Mouse (Mus musculus) cortical plate, adult 2 months (tissue): ENCODE data around the gene Arrb1. TPM values are rescaled to one million over a fixed set of nuclear protein-coding genes. Genes with fewer than 3 reads are reported as not detected.
A peak's percentile ranks its signal among the peaks of the same experiment; 100 is the strongest.

Source experiments
- H3K27ac ChIP-seq: fragments of 200-500 bp; 2 replicates; pipeline ENCODE4 v1.5.1; 2012; ENCODE audit warnings: low read length, control low read depth, inconsistent platforms; ENCODE audit not compliant: insufficient read depth
- H3K4me1 ChIP-seq: fragments of 200-500 bp; 2 replicates; pipeline ENCODE4 v1.6.1; 2011; ENCODE audit warnings: low read length; ENCODE audit not compliant: control insufficient read depth, insufficient read depth
- H3K4me3 ChIP-seq: fragments of 200-500 bp; 2 replicates; pipeline ENCODE4 v1.5.1; 2011; ENCODE audit warnings: mild to moderate bottlenecking, low read length, control low read depth; ENCODE audit not compliant: insufficient read depth
- CTCF ChIP-seq: fragments of 200-500 bp; IDR thresholded peaks from 2 replicates; pipeline ENCODE4 v1.5.1; 2011; ENCODE audit warnings: mild to moderate bottlenecking, control low read depth, low read length; ENCODE audit not compliant: insufficient read depth; ENCODE audit errors: extremely low read depth
- POLR2A ChIP-seq: fragments of 200-500 bp; IDR thresholded peaks from 2 replicates; pipeline ENCODE4 v1.6.1; 2011; ENCODE audit warnings: mild to moderate bottlenecking, low read length, control low read depth; ENCODE audit not compliant: insufficient read depth; ENCODE audit errors: extremely low read depth
- polyA plus RNA-seq: library from polyadenylated mRNA; depleted of rRNA; stranded (reverse); fragments of >200 nt; gene quantifications from 2 replicates; pipeline ENCODE4 v1.2.3, GENCODE M21; 2012

Arrb1 gene
- polyA plus RNA-seq, 1 experiment, result 141 TPM

GRCm38 (mm10) chr7:99547584-99548487 lies 12.6 kb downstream of the Arrb1 start:
- TF ChIP-seq CTCF (no peak), POLR2A (no peak)
- Histone ChIP-seq H3K27ac (no peak overlapping the region), H3K4me3 (no peak overlapping the region), H3K4me1 (peaks cover 9% of the 10 kb centered on the region)

GRCm38 (mm10) chr7:99549668-99550067 lies 14.4 kb downstream of the Arrb1 start:
- Histone ChIP-seq H3K27ac (no peak overlapping the region), H3K4me1 (peaks cover 8% of the 10 kb centered on the region), H3K4me3 (no peak overlapping the region)
- TF ChIP-seq CTCF (no peak), POLR2A (no peak)

- H3K27ac ChIP-seq, result no peak overlapping the region
- H3K4me1 ChIP-seq, result peaks cover 2% of the 10 kb centered on the region
- TF ChIP-seq CTCF (no peak), POLR2A (no peak)
- no peak overlapping the region for H3K4me3 ChIP-seq
These were observed 16.4 kb downstream of the Arrb1 start for GRCm38 (mm10) chr7:99551623-99552022.

DNA sequence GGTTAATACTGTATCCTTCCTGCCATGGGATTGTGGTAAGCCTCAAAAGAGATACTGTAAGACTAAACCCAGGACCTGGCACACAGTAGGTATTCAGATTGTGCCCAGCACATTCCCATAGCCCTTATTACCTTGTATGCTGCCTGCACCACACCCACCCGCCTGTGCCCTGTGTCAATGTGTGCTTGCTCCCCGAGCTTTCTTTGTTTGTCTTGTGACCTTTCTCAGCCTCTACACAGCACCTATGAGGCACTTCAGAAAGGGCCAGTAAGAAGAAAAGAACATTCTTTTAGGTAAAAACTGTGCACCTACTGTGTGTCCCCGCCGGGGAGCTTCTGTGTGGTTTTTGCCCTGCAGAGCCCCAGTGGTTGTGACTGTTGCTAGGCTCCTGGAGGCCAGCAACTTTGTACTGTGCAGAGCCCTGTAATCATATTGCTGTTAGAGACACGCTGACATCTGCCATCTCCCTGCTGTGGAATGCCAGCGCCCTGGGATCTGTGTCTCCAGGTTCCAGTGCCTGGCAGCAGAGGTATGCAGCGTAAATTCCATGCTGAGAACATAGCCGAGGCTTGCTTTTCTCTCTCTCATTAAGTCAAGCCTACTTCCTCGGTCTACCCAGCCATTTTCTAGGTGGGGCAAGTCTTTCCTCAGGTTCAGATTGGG lies 18.1 kb downstream of the Arrb1 start:
- Histone ChIP-seq H3K27ac (no peak overlapping the region), H3K4me1 (peaks cover 2% of the 10 kb centered on the region), H3K4me3 (no peak overlapping the region)
- TF ChIP-seq CTCF (no peak), POLR2A (no peak)

DNA sequence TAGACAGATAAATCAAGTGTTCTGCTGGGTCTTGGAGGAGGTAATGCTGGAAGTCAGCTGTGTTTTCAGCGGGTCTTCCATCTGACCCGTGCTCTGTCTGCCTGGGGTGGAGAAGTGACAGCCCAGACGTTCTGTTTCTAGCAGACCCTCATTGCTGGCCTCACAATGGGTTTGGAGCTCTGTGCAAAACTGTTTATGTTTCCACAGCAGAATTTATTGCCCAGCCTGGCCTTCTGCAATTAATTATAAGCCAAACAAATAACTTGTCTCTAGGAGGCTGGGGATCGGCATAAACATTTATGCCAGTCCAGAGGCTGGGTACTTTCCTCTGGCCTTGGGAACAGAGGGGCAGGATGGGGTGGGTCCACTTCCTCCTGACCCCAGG lies 18.6 kb downstream of the Arrb1 start:
- Histone ChIP-seq H3K4me3 (no peak overlapping the region), H3K4me1 (peaks cover 2% of the 10 kb centered on the region), H3K27ac (no peak overlapping the region)
- TF ChIP-seq POLR2A, result no peak
- TF ChIP-seq CTCF, result no peak

DNA sequence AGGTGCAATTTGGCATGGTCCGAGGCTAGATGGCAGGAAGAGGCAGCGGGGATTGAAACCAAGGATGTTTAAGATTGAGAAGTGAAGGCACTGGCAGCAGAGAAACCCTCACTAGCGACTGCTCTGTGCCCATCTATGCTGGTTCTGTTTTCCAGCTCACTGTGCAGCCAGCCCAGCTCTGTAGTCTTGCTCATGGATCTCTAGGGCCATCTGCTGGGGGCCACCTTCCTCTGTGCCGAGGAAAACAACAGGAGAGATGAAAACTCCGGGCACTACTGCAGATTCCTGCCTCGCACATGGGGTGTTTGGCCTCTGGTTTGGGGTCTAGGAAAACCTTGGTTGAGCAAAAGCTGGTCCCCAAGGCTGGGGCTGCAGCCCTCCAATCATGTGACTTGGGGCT lies 20.6 kb downstream of the Arrb1 start:
- peak; percentile 79 for TF ChIP-seq CTCF
- TF ChIP-seq POLR2A, result no peak
- peaks cover 2% of the 10 kb centered on the region for H3K4me1 ChIP-seq
- no peak overlapping the region for H3K27ac ChIP-seq
- H3K4me3 ChIP-seq, result no peak overlapping the region

DNA sequence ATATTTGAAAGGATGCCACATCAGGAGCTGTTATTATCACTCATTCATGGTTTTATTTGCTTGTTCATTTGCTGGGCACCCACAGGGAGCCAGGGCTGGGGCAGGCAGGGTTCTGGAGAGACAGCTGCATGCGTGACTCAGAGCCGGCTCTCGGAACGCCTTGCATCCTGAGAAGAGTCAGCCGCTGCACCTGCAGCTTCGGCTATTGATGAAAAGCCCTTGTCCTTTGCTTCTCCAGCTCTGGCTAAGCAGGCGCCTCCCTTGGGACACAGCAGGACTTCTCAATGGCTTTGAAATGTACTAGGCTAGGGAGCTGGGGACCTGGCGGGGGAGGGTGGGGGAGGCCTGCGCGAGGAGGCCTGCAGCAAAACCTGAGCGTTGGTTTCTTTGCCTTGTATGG lies 23.8 kb downstream of the Arrb1 start:
- H3K4me1 ChIP-seq, result peaks cover 17% of the 10 kb centered on the region
- H3K4me3 ChIP-seq, result no peak overlapping the region
- H3K27ac ChIP-seq, result no peak overlapping the region
- no peak for TF ChIP-seq POLR2A
- no peak for TF ChIP-seq CTCF

DNA sequence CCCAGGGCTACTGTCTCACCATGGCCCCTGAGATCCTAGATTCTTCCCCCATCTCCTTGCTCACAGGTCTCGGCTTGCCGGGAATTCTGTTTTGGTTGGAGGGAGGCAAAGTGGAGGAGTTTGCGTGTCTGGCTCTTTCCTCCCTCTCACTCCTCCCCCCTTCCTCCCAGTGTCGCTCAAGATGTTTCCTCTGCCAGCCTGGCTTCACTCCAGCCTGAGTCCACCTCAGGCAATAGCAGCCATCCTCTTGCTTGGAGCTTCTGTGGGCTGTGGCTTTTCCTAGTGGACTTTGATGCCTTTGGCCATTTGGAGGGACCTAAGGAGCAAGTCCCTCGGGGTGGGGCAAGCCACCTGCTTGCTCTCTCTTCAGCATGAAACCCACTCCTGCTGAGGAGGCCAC lies 27.2 kb downstream of the Arrb1 start:
- Histone ChIP-seq H3K4me3 (no peak overlapping the region), H3K27ac (no peak overlapping the region), H3K4me1 (peaks cover 17% of the 10 kb centered on the region)
- no peak for TF ChIP-seq CTCF

- Histone ChIP-seq H3K4me1 (peaks cover 17% of the 10 kb centered on the region), H3K4me3 (no peak overlapping the region), H3K27ac (no peak overlapping the region)
- TF ChIP-seq CTCF (0 out of 2 replicates have a peak, but pooled peaks have one; percentile 30), POLR2A (no peak)
These were observed 28.0 kb downstream of the Arrb1 start for GRCm38 (mm10) chr7:99563224-99563623.

DNA sequence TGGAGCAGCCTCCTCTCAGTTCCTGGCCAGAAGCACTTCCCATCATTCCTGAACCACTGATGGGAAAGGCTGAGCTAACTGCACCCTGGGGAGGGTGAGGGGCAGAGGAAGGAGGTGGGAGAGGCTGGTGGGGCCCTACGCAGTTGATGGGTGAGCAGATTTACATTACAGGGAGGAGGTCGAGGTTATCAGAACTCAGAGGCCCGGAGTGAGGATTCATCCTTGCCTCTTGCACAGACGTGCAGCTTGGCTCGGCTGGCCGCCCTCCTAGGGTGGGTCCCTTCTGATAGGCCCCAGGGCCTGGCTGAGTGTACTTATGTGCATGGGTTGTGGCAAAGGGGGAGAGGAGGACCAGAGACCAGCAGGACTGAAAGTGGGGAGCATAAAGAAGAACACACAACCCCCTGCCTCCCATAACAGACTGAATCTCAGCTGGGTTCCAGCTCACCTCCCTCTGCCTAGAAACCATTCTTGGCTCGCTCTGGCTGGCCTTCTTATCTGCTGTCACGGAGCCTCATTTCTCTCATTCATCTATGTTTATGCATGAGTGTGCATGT lies 30.1 kb downstream of the Arrb1 start:
- Histone ChIP-seq H3K27ac (no peak overlapping the region), H3K4me3 (no peak overlapping the region), H3K4me1 (peaks cover 17% of the 10 kb centered on the region)
- TF ChIP-seq CTCF, result no peak
- TF ChIP-seq POLR2A, result no peak
